Mouse (Mus musculus) lung, adult 18-20 months (tissue): ENCODE measurements at regions not wholly inside any gene's neighbourhood (a gene's known extent, or its start where the extent isn't known, plus 50 kb on each side); places are given as distances from the start of the nearest gene placed in this dataset.
"Not testable (repeated sequence)": the region's sequence is repeated elsewhere in the genome, so short reads cannot be mapped to it uniquely, and the experiment has no call there.

Source experiments
- DNase-seq, 2 experiments: peaks; one replicate each; pipeline ENCODE4 v3.0.0; 2022; ENCODE audit warnings: mixed read lengths in 2 of 2

DNA sequence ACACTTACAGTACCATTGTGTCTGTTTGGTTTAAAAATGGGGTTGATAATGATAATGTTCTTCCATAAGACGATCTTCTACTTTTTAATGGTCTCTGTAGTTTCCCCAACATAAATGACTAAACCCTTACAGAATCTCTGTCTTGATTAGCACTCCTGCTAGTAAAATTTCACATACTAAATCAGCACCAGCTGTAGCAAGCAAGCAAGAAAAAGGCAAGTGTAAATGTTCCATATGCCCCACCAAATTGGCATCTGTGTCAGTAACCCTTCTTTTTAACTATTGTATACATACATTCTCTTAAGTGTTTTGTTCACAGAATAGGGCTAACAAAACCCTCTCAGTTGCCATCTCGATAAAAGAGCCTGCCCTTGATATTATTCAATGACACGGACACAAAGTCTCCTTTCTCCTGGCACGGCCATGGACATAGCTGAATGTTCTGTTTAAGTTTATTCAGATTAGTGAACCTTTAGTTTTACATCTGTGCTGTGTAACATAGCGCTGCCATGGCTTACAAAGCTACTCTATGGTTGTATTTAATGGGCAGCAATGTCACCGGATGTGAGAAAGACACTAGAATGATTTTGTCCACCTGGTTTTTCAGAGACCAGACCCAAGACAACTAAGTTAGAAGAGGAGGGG lies 414.3 kb downstream of the Gtdc1 start:
- no peak for DNase-seq

DNA sequence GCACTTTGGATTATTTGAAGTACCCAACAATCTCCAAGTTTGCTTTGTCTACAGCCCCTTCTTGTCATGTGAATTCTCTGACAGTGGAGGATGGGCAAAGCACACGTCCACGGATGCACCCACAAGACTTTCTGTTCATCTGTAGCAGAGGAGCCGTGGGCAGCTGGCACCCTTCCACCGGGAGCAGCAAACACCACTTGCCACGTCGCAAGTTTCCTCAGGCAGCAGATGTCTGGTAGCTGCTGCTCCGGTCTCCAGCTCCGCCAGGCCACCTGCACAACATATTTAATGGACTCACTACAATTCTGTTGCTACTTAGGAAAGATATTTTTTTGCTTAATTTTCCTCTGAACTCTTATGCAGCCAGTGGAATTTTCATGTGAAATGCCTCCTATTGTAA lies 415.1 kb downstream of the Gtdc1 start:
- peak in 1 of 2 experiments; percentile 7 for DNase-seq

DNA sequence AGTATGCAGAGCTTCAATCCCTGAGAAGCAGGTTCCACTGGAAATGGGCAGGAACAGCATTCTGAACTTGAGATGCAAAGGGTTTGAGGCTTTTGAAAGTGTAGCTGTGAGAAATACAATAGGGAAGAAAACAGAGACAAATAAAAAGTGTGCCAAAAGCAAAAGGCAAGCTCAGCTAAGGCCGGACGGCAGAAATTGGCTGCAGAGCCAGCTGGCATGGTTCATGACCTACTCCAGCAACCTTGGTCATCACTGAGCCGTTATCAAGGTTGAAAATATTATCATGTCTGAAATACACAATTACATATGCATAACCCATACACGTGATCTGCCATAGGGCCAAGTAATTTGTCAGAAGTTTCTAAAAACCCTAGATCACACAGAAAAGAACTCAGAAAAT lies 418.4 kb downstream of the Gtdc1 start:
- DNase-seq, result no peak

DNA sequence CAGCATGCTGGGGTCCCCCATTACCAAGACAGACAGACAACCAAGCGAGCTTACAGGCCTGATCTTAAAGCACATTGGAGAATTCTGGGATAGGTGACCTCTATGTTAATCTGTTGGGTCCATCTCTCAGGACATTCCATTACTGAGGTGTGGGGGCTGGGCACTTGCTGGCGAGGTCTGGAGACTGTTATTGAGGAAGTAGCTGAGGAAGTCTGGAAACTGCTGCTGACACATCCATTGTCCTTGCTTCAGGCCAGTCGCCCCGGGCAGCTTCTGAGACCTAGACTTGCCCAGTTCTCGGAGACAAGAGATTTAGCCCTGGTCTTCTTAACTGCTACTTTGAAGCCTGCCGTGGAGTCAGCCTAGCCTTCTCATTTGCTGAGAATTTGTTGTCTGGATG lies 423.2 kb downstream of the Gtdc1 start:
- DNase-seq, result peak in 1 of 2 experiments; percentile 1

DNA sequence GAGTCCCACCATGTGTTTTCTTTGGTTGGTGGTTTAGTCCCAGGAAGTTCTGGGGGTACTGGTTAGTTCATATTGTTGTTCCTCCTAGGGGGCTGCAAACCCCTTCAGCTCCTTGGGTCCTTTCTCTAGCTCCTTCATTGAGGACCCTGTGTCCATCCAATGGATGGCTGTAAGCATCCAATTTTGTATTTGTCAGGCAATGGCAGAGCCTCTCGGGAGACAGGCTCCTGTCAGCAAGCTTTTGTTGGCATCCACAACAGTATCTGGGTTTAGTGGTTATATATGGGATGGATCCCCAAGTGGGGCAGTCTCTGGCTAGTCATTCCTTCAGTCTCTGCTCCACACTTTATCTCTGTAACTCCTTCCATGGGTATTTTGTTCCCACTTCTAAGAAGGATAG lies 436.7 kb downstream of the Gtdc1 start:
- not testable (repeated sequence) for DNase-seq

DNA sequence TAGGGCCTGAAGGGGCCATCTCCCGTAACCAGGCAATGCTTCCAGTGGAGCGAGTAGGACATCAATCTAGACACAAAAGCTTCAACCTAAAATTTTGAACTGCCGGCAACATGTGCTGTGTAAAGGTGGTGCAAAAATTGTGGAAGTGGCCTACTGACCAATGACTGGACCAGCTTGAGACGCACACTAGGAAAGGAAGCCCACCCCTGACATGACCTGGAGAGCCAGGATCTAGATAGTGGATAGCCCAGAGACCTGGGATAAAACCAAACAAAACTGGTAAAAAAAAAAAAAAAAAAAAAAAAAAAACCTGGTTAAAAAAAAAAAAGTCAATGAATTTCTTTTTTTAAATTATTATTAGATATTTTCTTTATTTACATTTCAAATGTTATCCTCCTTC lies 437.2 kb downstream of the Gtdc1 start:
- no peak for DNase-seq

DNA sequence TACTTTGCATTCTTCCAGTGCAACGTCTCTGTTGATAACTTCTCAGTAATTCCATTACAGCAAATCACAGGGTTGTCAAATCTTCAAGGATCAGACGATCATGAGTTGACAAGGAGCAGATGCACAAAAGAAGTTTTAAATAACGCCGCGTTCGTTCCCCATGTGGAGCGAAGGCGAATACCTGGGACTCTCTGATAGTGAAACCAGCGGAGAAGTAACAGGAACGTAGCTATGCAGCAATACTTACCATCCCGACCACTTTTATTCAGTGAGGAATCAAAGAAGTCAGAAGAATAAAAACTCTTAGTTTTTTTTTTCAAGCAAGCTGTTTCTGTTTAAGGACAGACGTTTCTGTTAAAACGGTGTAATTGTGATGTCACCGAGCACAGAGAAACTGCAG lies 441.6 kb downstream of the Gtdc1 start:
- DNase-seq, result no peak

DNA sequence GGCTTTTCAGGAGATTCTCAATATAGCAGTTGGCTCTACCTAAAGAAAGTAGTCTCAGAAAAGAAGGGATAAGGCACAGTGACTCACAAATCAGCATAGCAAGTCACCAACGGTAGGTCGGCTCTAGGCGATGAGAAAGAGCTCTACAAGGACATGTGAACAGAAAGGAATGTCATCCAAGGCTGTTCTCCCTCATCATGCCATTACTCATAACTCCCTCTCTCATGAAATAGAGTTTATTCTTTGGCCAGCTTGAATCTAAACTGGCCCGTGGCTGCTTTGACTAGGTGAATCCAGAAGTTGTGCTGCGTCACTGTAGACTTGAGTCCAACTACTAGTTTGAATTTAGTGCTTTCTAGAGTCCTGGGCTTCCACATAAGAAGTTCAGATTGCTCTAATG lies 447.7 kb downstream of the Gtdc1 start:
- DNase-seq, result no peak

DNA sequence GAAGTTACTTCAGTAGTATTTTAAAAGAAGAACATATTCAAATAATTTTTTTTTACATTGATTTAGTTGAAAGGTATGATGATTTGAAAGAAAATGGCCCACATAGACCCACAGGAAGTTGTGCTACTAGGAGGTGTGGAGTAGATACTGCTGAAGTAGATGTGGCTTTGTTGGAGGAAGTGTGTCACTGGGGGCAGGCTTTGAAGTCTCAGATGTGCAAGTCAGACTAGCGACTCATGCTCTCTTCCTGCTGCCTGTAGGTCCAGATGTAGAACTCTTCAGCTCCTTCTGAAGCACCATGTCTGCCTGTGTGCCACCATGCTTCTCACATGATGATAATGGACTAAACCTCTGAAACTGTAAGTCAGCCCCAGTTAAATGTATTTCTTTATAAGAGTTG lies 452.0 kb downstream of the Gtdc1 start:
- DNase-seq, result no peak

DNA sequence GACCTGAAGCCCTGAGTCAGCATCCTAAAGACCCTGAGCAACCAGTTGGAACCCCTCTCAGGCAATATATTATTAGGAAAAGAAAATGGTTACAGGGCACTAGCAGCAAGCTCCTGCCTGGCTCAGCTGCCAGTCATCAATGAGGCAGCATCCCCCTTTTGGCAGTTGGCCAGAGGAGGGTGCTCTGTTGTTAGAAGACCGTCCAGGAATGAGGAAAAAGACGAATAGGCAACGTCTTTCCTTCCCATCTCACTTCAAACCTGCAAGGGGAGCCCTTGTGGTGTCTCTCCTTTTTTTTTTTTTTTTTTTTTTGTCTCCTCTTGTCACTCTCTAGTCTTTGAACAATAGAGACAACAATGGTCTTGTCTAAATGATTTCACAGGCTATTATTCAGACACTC lies 452.8 kb downstream of the Gtdc1 start:
- DNase-seq, result no peak

DNA sequence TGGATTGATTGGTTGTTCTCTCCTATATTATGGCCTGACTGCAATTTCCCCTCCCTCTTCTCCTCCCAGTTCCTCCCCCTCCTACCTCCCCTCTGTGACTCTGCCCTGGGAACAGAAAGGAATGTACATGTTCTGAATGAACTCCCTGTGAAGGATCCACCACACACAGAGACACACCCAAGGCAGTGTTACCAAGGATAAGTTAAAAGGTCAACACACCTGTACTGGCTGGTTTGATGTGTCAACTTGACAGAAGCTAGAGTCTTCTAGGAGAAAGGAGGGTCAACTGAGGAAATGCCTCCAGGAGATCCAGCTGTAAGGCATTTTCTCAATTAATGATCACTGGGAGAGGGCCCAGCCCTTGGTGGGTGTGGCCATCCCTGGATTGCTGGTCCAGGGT lies 456.1 kb downstream of the Gtdc1 start:
- DNase-seq, result no peak

DNA sequence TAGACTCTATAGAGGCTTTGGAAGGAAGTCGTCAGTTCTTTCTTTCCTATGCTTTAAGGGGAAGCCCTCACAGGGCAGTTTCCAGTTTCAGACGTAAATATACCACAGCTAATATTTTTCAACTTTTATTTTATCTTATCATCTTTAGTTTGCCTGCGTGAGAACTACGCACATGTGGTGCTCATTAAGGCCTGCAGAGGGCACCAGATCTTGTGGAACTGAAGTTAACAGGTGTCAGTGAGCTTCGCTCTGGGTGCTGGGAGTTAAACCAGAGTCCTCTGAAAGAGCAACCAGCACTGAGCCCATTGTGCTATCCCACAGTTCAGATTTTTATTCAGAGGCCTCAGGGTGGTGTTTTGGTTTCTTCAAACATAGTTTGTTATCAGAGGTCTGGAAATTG lies 456.5 kb downstream of the Gtdc1 start:
- no peak for DNase-seq

DNA sequence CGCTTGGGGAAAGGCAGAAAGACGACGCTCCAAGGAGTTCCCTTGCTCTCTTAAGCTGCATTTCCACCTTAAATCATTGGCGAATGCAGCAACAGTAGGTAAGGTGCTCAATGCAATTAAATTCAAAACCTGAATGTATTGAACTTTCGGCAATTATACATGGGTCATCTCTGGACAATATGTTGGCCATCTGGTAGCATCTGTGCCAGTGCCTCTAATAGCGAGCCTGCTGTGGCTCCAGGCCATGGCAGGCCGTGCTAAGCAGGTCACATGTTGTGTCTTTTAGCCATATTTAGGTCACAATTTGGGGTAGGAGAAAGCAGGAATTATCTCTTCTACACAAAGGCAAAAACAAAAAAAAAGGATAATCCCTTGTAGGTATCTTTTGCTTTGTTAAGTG lies 462.8 kb downstream of the Gtdc1 start:
- no peak for DNase-seq

DNA sequence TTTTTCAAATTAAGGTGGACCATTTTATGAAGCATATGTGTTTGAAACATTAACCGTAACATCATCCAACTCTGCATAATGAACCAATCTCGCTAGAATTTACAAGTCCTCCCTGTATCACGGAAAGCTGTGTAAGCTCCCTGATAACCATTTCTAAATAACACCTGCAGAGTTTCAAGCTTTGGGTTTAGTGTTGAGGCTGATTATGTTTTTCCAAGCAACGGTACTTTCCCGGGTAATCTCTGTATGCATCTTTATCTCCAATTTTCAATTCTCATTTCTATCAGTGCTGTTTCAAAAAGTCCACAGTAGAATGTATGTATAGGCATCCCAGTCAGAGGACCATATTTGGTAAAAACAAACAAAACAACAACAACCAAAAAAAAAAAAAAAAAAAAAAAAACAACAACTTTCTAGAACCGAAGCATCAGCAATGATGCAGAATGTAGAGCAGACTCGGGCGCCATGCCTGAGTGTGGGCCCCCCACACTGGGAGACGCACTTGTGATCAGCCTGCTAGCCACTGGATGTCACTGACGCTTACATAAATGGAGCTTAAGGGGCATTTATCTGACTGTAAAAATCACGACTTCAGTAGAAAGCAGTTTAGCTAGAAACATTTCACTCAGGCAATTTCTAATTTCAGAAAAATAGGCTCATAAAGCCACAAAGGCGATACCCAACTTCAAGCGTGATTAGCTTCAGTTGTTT lies 464.7 kb downstream of the Gtdc1 start:
- DNase-seq, result no peak

DNA sequence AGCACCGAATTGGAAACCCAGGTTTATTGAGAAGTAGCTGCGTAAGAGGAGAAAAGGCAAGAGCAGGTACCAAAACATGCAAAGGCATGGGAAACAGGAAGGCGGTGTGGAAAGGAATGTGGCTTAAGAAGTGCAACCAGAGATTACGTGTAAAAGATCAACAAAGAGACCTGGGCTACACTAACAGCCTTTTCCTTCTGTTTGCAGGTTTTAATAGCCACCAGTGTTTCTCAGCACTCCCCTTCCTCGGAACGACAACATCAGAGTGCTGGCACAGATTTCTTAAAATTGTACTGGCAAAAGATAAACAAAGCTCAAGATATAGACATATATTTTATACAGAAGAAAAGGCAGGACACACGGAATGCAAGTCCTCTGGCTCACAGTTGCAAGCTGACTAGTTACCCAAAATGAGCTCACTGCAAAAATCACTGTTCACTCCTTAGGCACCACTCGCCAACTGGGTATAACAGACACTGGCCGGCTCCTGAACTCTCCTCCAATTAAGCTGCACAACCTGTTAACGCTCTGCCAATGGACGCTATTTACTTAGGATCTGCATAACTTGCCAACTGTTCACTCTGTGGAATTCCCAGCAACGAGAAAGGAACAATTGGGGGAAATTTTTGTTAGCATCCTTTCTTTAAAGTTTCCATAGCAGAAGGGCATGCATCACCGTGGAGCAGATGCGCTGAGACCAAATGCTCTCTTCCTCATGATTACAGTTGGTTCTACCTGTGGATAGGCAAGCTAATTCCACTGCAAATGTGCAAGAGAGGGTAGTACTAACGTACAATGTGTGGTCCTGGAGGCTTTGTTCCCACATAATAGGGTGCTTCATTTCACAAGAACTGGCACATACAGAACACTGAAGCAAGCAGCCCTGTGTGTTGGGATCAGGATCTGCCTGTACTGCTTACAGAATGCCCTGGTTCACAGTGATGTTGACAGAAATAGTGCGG lies 465.9 kb downstream of the Gtdc1 start:
- no peak for DNase-seq

DNA sequence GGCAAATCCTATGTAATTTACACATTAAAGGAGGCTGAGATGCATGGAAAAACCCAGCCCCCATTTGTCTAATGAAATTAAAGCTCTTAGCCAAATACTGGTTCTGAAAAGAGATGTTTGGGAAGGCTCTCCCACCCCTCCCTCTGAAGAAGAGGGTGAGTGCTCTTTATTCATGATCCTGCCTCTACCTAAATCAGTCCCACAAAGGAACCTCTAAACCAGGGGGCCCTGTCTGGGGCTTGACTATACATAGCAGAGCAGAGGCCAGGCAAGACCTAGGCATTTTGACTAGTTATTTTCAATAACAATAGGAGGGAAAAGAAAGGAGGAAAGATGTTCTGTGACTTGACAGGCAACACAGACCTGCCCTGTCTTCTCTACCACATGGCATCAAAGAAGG lies 478.0 kb downstream of the Gtdc1 start:
- no peak for DNase-seq
